Mouse (Mus musculus): Measurements from ENCODE around the gene Kcnj12. TPM values are rescaled to one million over a fixed set of nuclear protein-coding genes. Genes with fewer than 3 reads are reported as not detected.

Kcnj12 gene
- total and polyA plus RNA-seq, 3 experiments: not detected

DNA sequence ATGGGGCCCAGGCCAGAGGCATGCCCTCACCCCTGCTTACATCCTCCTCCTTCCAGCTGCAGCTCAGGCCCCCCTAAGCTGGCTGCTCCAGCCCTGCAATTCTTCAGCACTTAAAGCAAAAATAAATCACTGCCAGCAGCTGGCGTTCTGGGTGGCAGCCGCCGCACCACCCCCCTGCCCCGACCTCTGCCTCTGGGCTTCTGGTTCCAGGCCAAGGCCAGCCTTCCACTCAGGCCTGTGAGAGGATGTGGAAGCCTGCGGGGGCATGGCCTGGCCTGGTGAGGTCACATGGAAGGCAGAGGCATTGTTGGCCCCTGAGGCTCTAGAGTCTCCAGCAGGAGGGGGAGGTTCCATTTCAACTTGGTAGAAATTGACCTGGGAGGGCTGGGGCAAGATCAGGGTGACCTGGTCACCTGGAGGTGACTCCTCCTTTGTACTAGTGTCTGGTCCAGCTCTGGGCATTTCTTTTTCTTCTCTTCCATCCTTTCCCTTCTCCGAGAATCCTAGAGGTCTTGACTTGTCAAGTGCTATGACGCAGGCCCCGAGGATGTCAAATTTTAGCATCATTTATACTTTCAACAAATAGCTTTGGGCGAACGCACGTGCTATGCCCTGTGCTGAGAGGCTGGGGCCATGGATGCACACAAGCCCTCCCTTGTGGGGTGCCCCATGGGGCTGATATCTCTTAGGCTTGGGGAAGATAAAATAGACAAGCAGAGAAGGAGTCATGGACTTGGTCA, 6.0 kb downstream of the Kcnj12 start:
- Histone ChIP-seq H3K9me3 (replicated peaks) (no peaks in the 10 kb centered on the region), H3K27me3 (ENCODE audit: insufficient read depth, low read length) (no peaks in the 10 kb centered on the region), H3K4me3 (ENCODE audit: low read depth, low read length) (no peak overlapping the region), H3K36me3 (replicated peaks) (no peaks in the 10 kb centered on the region), H3K4me1 (ENCODE audit: insufficient read depth, low read depth, low read length) (no peaks in the 10 kb centered on the region)
- DNase-seq (ENCODE audit: low spot score): no peak
- ATAC-seq (ENCODE audit: extremely low read depth, insufficient number of reproducible peaks, low FRiP score, poor library complexity, severe bottlenecking): no peak
- no peak for TF ChIP-seq POLR2AphosphoS5 (IDR thresholded peaks at IDR 0.05; ENCODE audit: insufficient replicate concordance, low read depth, low read length)
- TF ChIP-seq GATA1 (IDR thresholded peaks at IDR 0.05; ENCODE audit: borderline replicate concordance, low read length): no peak

DNA sequence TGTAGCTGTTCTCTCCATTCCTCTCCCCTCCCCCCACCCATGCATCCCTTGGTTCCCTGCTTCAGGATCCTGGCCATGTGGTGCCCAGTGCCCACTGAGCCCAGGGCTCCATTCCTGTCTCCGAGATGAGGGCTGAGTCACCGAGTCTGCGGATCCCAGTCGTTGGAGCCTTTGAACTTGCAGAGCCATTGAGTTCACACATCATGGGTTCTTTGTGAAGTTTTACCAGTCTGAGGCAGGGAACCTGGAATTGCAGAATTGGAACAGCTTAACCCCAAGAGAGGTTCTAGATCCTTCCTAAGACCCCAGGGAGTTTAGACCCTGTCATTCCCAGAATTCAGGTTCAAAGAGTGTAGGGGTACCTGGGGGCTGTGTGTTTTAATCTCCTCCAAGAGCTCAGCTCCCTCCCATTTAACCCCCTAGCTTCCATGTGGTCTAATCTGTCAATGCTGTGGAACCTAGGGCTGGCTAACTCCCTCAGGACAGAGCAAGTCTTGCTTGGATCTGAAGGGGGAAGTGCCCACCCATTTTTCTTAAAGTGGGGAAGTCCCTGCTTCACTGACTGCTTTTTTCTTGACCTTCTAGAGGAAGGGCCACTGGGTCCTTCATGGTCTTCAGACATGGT, 6.9 kb downstream of the Kcnj12 start:
- ATAC-seq (ENCODE audit: extremely low read depth, insufficient number of reproducible peaks, low FRiP score, poor library complexity, severe bottlenecking) (no peak), DNase-seq (ENCODE audit: low spot score) (no peak)
- Histone ChIP-seq H3K4me3 (ENCODE audit: low read depth, low read length) (no peak overlapping the region), H3K4me1 (ENCODE audit: insufficient read depth, low read depth, low read length) (no peaks in the 10 kb centered on the region), H3K9me3 (replicated peaks) (no peaks in the 10 kb centered on the region), H3K27me3 (ENCODE audit: insufficient read depth, low read length) (no peaks in the 10 kb centered on the region), H3K36me3 (replicated peaks) (no peaks in the 10 kb centered on the region)
- TF ChIP-seq GATA2 (IDR thresholded peaks at IDR 0.05; ENCODE audit: borderline replicate concordance, low read depth, low read length): no peak
- no peak for TF ChIP-seq CTCF (IDR thresholded peaks at IDR 0.05; ENCODE audit: low read depth, low read length)
- no peak for TF ChIP-seq GATA1 (IDR thresholded peaks at IDR 0.05; ENCODE audit: borderline replicate concordance, low read length)
- no peak for TF ChIP-seq TAL1 (conservative IDR thresholded peaks at IDR 0.05; ENCODE audit: low read depth, low read length)
- TF ChIP-seq POLR2AphosphoS5 (IDR thresholded peaks at IDR 0.05; ENCODE audit: insufficient replicate concordance, low read depth, low read length): no peak

DNA sequence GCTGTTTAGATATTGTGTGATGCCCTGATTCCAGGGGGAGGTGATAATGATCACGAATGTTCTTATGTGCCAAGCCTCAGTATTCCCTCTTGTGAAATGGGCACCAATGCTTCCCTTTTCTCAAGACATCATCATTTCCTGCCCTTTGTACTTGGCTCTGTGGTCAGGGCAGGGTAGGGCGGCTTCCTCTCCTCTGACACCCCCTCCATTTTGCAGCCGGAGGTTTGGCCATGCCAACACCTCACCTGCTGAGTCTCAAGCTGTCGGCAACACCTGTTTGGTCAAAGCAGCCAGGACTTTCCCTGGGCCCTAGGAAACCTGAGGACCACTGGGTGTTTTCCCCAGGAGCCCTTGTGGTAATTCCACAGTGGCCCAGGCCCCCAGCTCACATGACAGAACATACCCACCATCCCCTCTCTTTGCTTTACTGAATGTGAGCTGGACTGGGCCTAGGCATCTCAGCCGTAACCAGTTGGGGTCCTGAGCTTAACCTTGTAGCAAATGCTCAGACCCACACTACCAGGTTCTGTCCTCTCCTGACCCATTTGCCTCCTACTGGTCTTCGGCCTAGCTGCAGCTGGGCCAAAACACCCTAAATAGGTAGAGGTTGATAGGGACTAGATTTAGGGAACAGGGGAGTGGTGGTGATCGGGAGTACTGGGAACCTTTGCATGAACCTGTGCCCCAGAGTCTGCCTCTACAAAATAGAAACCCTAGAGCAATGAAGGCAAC, 7.7 kb downstream of the Kcnj12 start:
- no peak for ATAC-seq (ENCODE audit: extremely low read depth, insufficient number of reproducible peaks, low FRiP score, poor library complexity, severe bottlenecking)

DNA sequence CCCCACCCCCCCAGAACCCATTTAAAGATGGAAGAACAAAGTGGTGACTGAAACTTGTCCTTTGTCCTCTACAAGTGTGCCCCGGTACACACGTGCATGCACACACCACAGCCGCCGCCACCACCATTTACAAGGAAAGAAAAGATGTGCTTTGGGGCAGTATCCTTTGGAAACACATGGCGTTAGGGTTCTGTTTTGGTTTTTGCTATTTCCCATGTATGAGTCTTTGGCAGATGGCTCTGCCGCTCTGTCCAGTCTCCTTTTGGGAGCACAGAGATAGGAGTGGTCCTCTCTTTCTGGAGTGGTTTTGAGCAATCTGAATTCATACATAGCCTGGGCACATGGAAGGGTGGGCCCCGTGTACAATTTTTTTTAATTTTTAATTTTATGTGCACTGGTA, 8.8 kb downstream of the Kcnj12 start:
- H3K9me3 ChIP-seq (replicated peaks): no peaks in the 10 kb centered on the region
- TF ChIP-seq POLR2AphosphoS5 (IDR thresholded peaks at IDR 0.05; ENCODE audit: insufficient replicate concordance, low read depth, low read length) (no peak), CTCF (IDR thresholded peaks at IDR 0.05; ENCODE audit: low read depth, low read length) (no peak), GATA1 (IDR thresholded peaks at IDR 0.05; ENCODE audit: borderline replicate concordance, low read length) (no peak), GATA2 (IDR thresholded peaks at IDR 0.05; ENCODE audit: borderline replicate concordance, low read depth, low read length) (no peak), TAL1 (conservative IDR thresholded peaks at IDR 0.05; ENCODE audit: low read depth, low read length) (no peak)
- H3K27me3 ChIP-seq (ENCODE audit: insufficient read depth, low read length): no peaks in the 10 kb centered on the region
- no peaks in the 10 kb centered on the region for H3K4me1 ChIP-seq (ENCODE audit: insufficient read depth, low read depth, low read length)
- no peak overlapping the region for H3K4me3 ChIP-seq (ENCODE audit: low read depth, low read length)
- no peaks in the 10 kb centered on the region for H3K36me3 ChIP-seq (replicated peaks)
- ATAC-seq (ENCODE audit: extremely low read depth, insufficient number of reproducible peaks, low FRiP score, poor library complexity, severe bottlenecking) (no peak), DNase-seq (ENCODE audit: low spot score) (no peak)

More for the DNA sequence above, 7.7 kb downstream of the Kcnj12 start:
- no peaks in the 10 kb centered on the region for H3K9me3 ChIP-seq (replicated peaks)
- H3K27me3 ChIP-seq (ENCODE audit: insufficient read depth, low read length): no peaks in the 10 kb centered on the region
- no peak for TF ChIP-seq POLR2AphosphoS5 (IDR thresholded peaks at IDR 0.05; ENCODE audit: insufficient replicate concordance, low read depth, low read length)
- no peak for TF ChIP-seq GATA1 (IDR thresholded peaks at IDR 0.05; ENCODE audit: borderline replicate concordance, low read length)
- no peak for TF ChIP-seq TAL1 (conservative IDR thresholded peaks at IDR 0.05; ENCODE audit: low read depth, low read length)
- TF ChIP-seq CTCF (IDR thresholded peaks at IDR 0.05; ENCODE audit: low read depth, low read length): no peak
- TF ChIP-seq GATA2 (IDR thresholded peaks at IDR 0.05; ENCODE audit: borderline replicate concordance, low read depth, low read length): no peak
- H3K4me3 ChIP-seq (ENCODE audit: low read depth, low read length): no peak overlapping the region
- H3K36me3 ChIP-seq (replicated peaks): no peaks in the 10 kb centered on the region
- no peak for DNase-seq (ENCODE audit: low spot score)
- no peaks in the 10 kb centered on the region for H3K4me1 ChIP-seq (ENCODE audit: insufficient read depth, low read depth, low read length)

DNA sequence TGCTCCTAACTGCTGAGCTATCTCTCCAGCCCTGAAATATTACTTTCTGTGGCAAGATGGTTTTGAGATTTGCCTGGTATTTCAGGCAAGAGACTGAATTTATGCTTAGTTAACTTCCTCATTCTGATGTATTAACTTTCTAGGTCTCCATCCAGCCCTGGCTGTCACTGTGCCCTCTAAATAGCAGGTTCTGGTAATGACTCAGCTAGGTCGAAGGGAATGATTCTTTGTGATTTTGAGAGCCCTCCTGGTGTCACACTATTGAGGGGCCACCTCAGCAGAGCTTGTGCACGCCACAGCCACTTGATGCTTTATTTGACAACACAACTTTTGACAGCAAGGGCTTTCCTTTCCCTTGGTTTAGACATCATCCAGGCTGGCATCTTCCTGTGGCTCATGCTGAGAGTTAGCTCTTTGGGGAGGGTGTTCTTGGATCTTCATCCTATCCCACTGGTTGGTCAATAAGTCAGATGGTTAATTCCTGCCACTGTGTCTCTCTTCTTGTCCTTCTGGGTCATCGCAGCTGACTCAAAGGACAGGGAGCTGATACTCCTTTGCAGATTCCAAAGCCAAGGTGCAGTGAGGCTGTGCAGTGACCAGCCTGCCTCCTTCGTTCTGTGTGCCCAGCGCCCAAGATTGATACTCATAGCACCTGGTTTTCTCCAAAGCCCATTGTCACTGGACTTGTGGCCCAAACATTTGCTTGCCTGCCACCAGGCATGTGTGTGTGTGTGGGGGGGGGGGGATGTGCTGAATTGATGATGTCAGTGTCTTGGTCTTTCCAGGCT, 9.5 kb downstream of the Kcnj12 start:
- Histone ChIP-seq H3K27me3 (ENCODE audit: insufficient read depth, low read length) (no peaks in the 10 kb centered on the region), H3K9me3 (replicated peaks) (no peaks in the 10 kb centered on the region), H3K4me1 (ENCODE audit: insufficient read depth, low read depth, low read length) (no peaks in the 10 kb centered on the region), H3K36me3 (replicated peaks) (no peaks in the 10 kb centered on the region), H3K4me3 (ENCODE audit: low read depth, low read length) (no peak overlapping the region)
- ATAC-seq (ENCODE audit: extremely low read depth, insufficient number of reproducible peaks, low FRiP score, poor library complexity, severe bottlenecking) (no peak), DNase-seq (ENCODE audit: low spot score) (no peak)
- TF ChIP-seq GATA2 (IDR thresholded peaks at IDR 0.05; ENCODE audit: borderline replicate concordance, low read depth, low read length): no peak
- no peak for TF ChIP-seq POLR2AphosphoS5 (IDR thresholded peaks at IDR 0.05; ENCODE audit: insufficient replicate concordance, low read depth, low read length)
- no peak for TF ChIP-seq TAL1 (conservative IDR thresholded peaks at IDR 0.05; ENCODE audit: low read depth, low read length)
- no peak for TF ChIP-seq CTCF (IDR thresholded peaks at IDR 0.05; ENCODE audit: low read depth, low read length)
- no peak for TF ChIP-seq GATA1 (IDR thresholded peaks at IDR 0.05; ENCODE audit: borderline replicate concordance, low read length)

Data from G1E (cell line).